Mouse (Mus musculus): Measurements from ENCODE around the gene Olfr73.
"Not testable (repeated sequence)": the region's sequence is repeated elsewhere in the genome, so short reads cannot be mapped to it uniquely, and the experiment has no call there.

Olfr73 gene

GRCm38 (mm10) chr2:88037599-88037998 lies at the start of gene Olfr73:
Gene Olfr73 (minus strand): TSS chr2:88037699.
- no peak for DNase-seq (ENCODE audit: extremely low read depth, insufficient read length, low spot score)

- no peak for DNase-seq (ENCODE audit: extremely low read depth, insufficient read length, low spot score)
Observed at GRCm38 (mm10) chr2:88071730-88072129, 34.2 kb upstream of the Olfr73 start, which contains the start of gene Olfr1163. Gene Olfr1163 (minus strand): TSS chr2:88071830.

- no peak for DNase-seq (ENCODE audit: extremely low read depth, insufficient read length, low spot score)
Observed at GRCm38 (mm10) chr2:88063587-88063986, 26.1 kb upstream of the Olfr73 start.

- no peak for DNase-seq (ENCODE audit: extremely low read depth, insufficient read length, low spot score)
Observed at GRCm38 (mm10) chr2:88051029-88051428, 13.5 kb upstream of the Olfr73 start, which contains the start of gene Olfr1162. Gene Olfr1162 (minus strand): TSS chr2:88051129.

- DNase-seq (ENCODE audit: extremely low read depth, insufficient read length, low spot score), result not testable (repeated sequence)
Observed at GRCm38 (mm10) chr2:88022474-88022873, 15.0 kb downstream of the Olfr73 start, which contains the start of gene Olfr1161. Gene Olfr1161 (plus strand): TSS chr2:88022774.

- DNase-seq (ENCODE audit: extremely low read depth, insufficient read length, low spot score), result no peak
Observed at GRCm38 (mm10) chr2:88007515-88008318, 29.8 kb downstream of the Olfr73 start, which contains the start of gene Olfr1160. Gene Olfr1160 (minus strand): TSS chr2:88008268.

GRCm38 (mm10) chr2:87989813-87990212 lies 47.7 kb downstream of the Olfr73 start, which contains the start of gene Olfr1158:
Gene Olfr1158 (plus strand): TSS chr2:87990113.
- no peak for DNase-seq (ENCODE audit: extremely low read depth, insufficient read length, low spot score)

All from 3134 (cell line).